Mouse (Mus musculus) lung, embryonic 16.5 days (tissue): ENCODE measurements around the gene Ttc7. TPM values are rescaled to one million over a fixed set of nuclear protein-coding genes. Genes with fewer than 3 reads are reported as not detected.
A peak's percentile ranks its signal among the peaks of the same experiment; 100 is the strongest.

Experiments used
- ATAC-seq: fragments of 200-750 bp; cut with Nextera tagmentation; 2 replicates; pipeline ENCODE4 v1.8.0; 2017; ENCODE audit warnings: low read depth, mild to moderate bottlenecking, moderate library complexity
- H3K27ac ChIP-seq: fragments of 300-500 bp; sonication (generic); 2 replicates; pipeline ENCODE4 v1.5.1; 2014; ENCODE audit warnings: mild to moderate bottlenecking, control low read depth, low read length
- H3K27me3 ChIP-seq: fragments of 300-500 bp; sonication (generic); 2 replicates; pipeline ENCODE4 v1.6.1; 2014; ENCODE audit warnings: low read depth, low read length, mixed read lengths; ENCODE audit not compliant: control insufficient read depth, insufficient read depth
- H3K36me3 ChIP-seq: fragments of 300-500 bp; sonication (generic); 2 replicates; pipeline ENCODE4 v1.6.1; 2014; ENCODE audit warnings: low read length; ENCODE audit not compliant: control insufficient read depth, insufficient read depth
- H3K4me1 ChIP-seq: fragments of 300-500 bp; sonication (generic); replicated peaks from 2 replicates; pipeline ENCODE4 v1.6.1; 2014; ENCODE audit warnings: low read length, mixed read lengths; ENCODE audit not compliant: control insufficient read depth, insufficient read depth
- H3K4me2 ChIP-seq: fragments of 300-500 bp; sonication (generic); 2 replicates; pipeline ENCODE4 v1.6.1; 2014; ENCODE audit warnings: low read depth, low read length, control low read depth
- H3K4me3 ChIP-seq: fragments of 300-500 bp; sonication (generic); 2 replicates; pipeline ENCODE4 v1.5.1; 2014; ENCODE audit warnings: mild to moderate bottlenecking, low read length, control low read depth
- H3K9ac ChIP-seq: fragments of 300-500 bp; sonication (generic); 2 replicates; pipeline ENCODE4 v1.6.1; 2014; ENCODE audit warnings: low read length, control low read depth
- H3K9me3 ChIP-seq: fragments of 300-500 bp; sonication (generic); 2 replicates; pipeline ENCODE4 v1.6.1; 2016; ENCODE audit warnings: low read length; ENCODE audit not compliant: control insufficient read depth
- WGBS: fragments of 180-500 bp; shearing (Covaris S2); extraction: QIAGEN DNeasy Blood & Tissue Kit; methylation state at CpG from one replicate; pipeline ENCODE4 v1.1.7; 2014; 5-methylcytosine and 5-hydroxymethylcytosine counted together
- polyA plus RNA-seq: library from polyadenylated mRNA; unstranded; fragments of >200 nt; fragmentation: Nextera tagmentation; extraction: Ambion mirVana; gene quantifications from 2 replicates; pipeline ENCODE4 v1.2.1, GENCODE M21; 2015

Ttc7 gene
- polyA plus RNA-seq, 1 experiment from 2014 or later, result 6.4 TPM

GRCm38 (mm10) chr17:87365268-87365667 lies 82.6 kb downstream of the Ttc7 start:
- no peaks in the 10 kb centered on the region for H3K27me3 ChIP-seq
- peaks cover 12% of the 10 kb centered on the region for H3K4me1 ChIP-seq
- H3K4me3 ChIP-seq, result no peak overlapping the region
- no peak for ATAC-seq
- H3K9me3 ChIP-seq, result no peaks in the 10 kb centered on the region
- H3K9ac ChIP-seq, result no peak overlapping the region
- H3K27ac ChIP-seq, result no peak overlapping the region
- WGBS, result 52% methylated on average over 8 of the region's 8 CpGs
- H3K4me2 ChIP-seq, result no peak overlapping the region
- H3K36me3 ChIP-seq, result no peaks in the 10 kb centered on the region

GRCm38 (mm10) chr17:87366520-87366919 lies 83.8 kb downstream of the Ttc7 start:
- Histone ChIP-seq H3K36me3 (no peaks in the 10 kb centered on the region), H3K9ac (no peak overlapping the region), H3K4me2 (no peak overlapping the region), H3K4me3 (no peak overlapping the region), H3K27me3 (no peaks in the 10 kb centered on the region), H3K4me1 (peaks cover 12% of the 10 kb centered on the region), H3K9me3 (no peaks in the 10 kb centered on the region), H3K27ac (no peak overlapping the region)
- 20% methylated on average over 2 of the region's 2 CpGs for WGBS
- ATAC-seq, result no peak

- no peak overlapping the region for H3K9ac ChIP-seq
Observed at GRCm38 (mm10) chr17:87367228-87367627, 84.5 kb downstream of the Ttc7 start.

GRCm38 (mm10) chr17:87367640-87368039 lies 85.0 kb downstream of the Ttc7 start:
- H3K9ac ChIP-seq, result no peak overlapping the region
- no peaks in the 10 kb centered on the region for H3K27me3 ChIP-seq
- WGBS, result 58% methylated on average over 3 of the region's 3 CpGs
- H3K4me1 ChIP-seq, result peaks cover 12% of the 10 kb centered on the region
- H3K36me3 ChIP-seq, result no peaks in the 10 kb centered on the region
- no peak overlapping the region for H3K4me2 ChIP-seq
- no peak for ATAC-seq
- H3K27ac ChIP-seq, result no peak overlapping the region
- no peak overlapping the region for H3K4me3 ChIP-seq
- H3K9me3 ChIP-seq, result no peaks in the 10 kb centered on the region

More at GRCm38 (mm10) chr17:87367228-87367627, 84.5 kb downstream of the Ttc7 start:
- no peak overlapping the region for H3K4me3 ChIP-seq
- peaks cover 12% of the 10 kb centered on the region for H3K4me1 ChIP-seq
- no peaks in the 10 kb centered on the region for H3K9me3 ChIP-seq
- no peak for ATAC-seq
- H3K27ac ChIP-seq, result no peak overlapping the region
- no peaks in the 10 kb centered on the region for H3K36me3 ChIP-seq
- WGBS, result 37% methylated on average over 4 of the region's 4 CpGs
- no peak overlapping the region for H3K4me2 ChIP-seq
- H3K27me3 ChIP-seq, result no peaks in the 10 kb centered on the region

GRCm38 (mm10) chr17:87368481-87368880 lies 85.8 kb downstream of the Ttc7 start:
- Histone ChIP-seq H3K27me3 (no peaks in the 10 kb centered on the region), H3K4me2 (no peak overlapping the region), H3K9ac (no peak overlapping the region), H3K27ac (no peak overlapping the region), H3K4me1 (peaks cover 12% of the 10 kb centered on the region), H3K9me3 (no peaks in the 10 kb centered on the region), H3K36me3 (no peaks in the 10 kb centered on the region), H3K4me3 (no peak overlapping the region)
- no peak for ATAC-seq
- 82% methylated on average over 10 of the region's 10 CpGs for WGBS

GRCm38 (mm10) chr17:87369270-87369759 lies 86.6 kb downstream of the Ttc7 start:
- Histone ChIP-seq H3K9me3 (no peaks in the 10 kb centered on the region), H3K27ac (no peak overlapping the region), H3K4me3 (no peak overlapping the region), H3K4me1 (peaks cover 12% of the 10 kb centered on the region), H3K27me3 (no peaks in the 10 kb centered on the region), H3K36me3 (no peaks in the 10 kb centered on the region), H3K4me2 (no peak overlapping the region), H3K9ac (no peak overlapping the region)
- 0 out of 2 replicates have a peak, but pooled peaks have one; percentile 24 for ATAC-seq
- 66% methylated on average over 18 of the region's 18 CpGs for WGBS

GRCm38 (mm10) chr17:87372189-87372588 lies 89.5 kb downstream of the Ttc7 start:
- Histone ChIP-seq H3K4me1 (peaks cover 28% of the 10 kb centered on the region), H3K9ac (no peak overlapping the region), H3K9me3 (no peaks in the 10 kb centered on the region), H3K4me2 (no peak overlapping the region), H3K36me3 (no peaks in the 10 kb centered on the region), H3K27me3 (no peaks in the 10 kb centered on the region), H3K4me3 (no peak overlapping the region), H3K27ac (no peak overlapping the region)
- no peak for ATAC-seq
- 81% methylated on average over 7 of the region's 7 CpGs for WGBS

GRCm38 (mm10) chr17:87373327-87373726 lies 90.6 kb downstream of the Ttc7 start:
- peaks cover 25% of the 10 kb centered on the region for H3K4me1 ChIP-seq
- H3K4me2 ChIP-seq, result no peak overlapping the region
- no peaks in the 10 kb centered on the region for H3K9me3 ChIP-seq
- ATAC-seq, result no peak
- H3K27ac ChIP-seq, result no peak overlapping the region
- 68% methylated on average over 9 of the region's 9 CpGs for WGBS
- H3K27me3 ChIP-seq, result no peaks in the 10 kb centered on the region
- H3K9ac ChIP-seq, result no peak overlapping the region
- H3K36me3 ChIP-seq, result no peaks in the 10 kb centered on the region
- H3K4me3 ChIP-seq, result no peak overlapping the region

GRCm38 (mm10) chr17:87375941-87376511 lies 93.3 kb downstream of the Ttc7 start:
- Histone ChIP-seq H3K9me3 (no peaks in the 10 kb centered on the region), H3K4me3 (no peak overlapping the region), H3K4me1 (peaks cover 40% of the 10 kb centered on the region), H3K9ac (no peak overlapping the region), H3K27ac (peak overlapping the region; percentile 81), H3K36me3 (no peaks in the 10 kb centered on the region), H3K27me3 (no peaks in the 10 kb centered on the region), H3K4me2 (no peak overlapping the region)
- ATAC-seq, result peak; percentile 81
- 12% methylated on average over 10 of the region's 10 CpGs for WGBS
